Mouse (Mus musculus): Measurements from ENCODE around the gene Ccdc151.
A peak's percentile ranks its signal among the peaks of the same experiment; 100 is the strongest.

Ccdc151 gene

GRCm38 (mm10) chr9:21996178-21996867 lies 6.1 kb downstream of the Ccdc151 start:
- DNase-seq (ENCODE audit: low read depth) = no peak

- DNase-seq (ENCODE audit: low read depth) = no peak
Observed at GRCm38 (mm10) chr9:21992227-21992626, 10.2 kb downstream of the Ccdc151 start.

- DNase-seq (ENCODE audit: low read depth) = no peak
Observed at GRCm38 (mm10) chr9:21989230-21990110, 13.0 kb downstream of the Ccdc151 start, which contains the start of gene Rgl3. Rgl3 (minus strand) TSS chr9:21989446.

GRCm38 (mm10) chr9:21988421-21989101 lies 13.9 kb downstream of the Ccdc151 start:
- no peak for DNase-seq (ENCODE audit: low read depth)

- DNase-seq (ENCODE audit: low read depth) = no peak
Observed at GRCm38 (mm10) chr9:21987592-21988342, 14.7 kb downstream of the Ccdc151 start.

GRCm38 (mm10) chr9:21983911-21984310 lies 18.5 kb downstream of the Ccdc151 start:
- no peak for DNase-seq (ENCODE audit: low read depth)

- no peak for DNase-seq (ENCODE audit: low read depth)
Observed at GRCm38 (mm10) chr9:21978398-21979128, 23.9 kb downstream of the Ccdc151 start.

- DNase-seq (ENCODE audit: low read depth) = peak; percentile 75
Observed at GRCm38 (mm10) chr9:21977972-21978371, 24.5 kb downstream of the Ccdc151 start.

GRCm38 (mm10) chr9:21977331-21977730 lies 25.1 kb downstream of the Ccdc151 start:
- DNase-seq (ENCODE audit: low read depth) = no peak

GRCm38 (mm10) chr9:21976626-21977175 lies 25.7 kb downstream of the Ccdc151 start:
- no peak for DNase-seq (ENCODE audit: low read depth)

- DNase-seq (ENCODE audit: low read depth) = no peak
Observed at GRCm38 (mm10) chr9:21969304-21969703, 33.1 kb downstream of the Ccdc151 start.

- no peak for DNase-seq (ENCODE audit: low read depth)
Observed at GRCm38 (mm10) chr9:21968883-21969282, 33.6 kb downstream of the Ccdc151 start.

GRCm38 (mm10) chr9:21963417-21963816 lies 39.0 kb downstream of the Ccdc151 start, which contains the start of gene Epor:
Epor (minus strand) TSS chr9:21963506.
- DNase-seq (ENCODE audit: low read depth) = no peak

- peak; percentile 62 for DNase-seq (ENCODE audit: low read depth)
Observed at GRCm38 (mm10) chr9:21962416-21963059, 39.9 kb downstream of the Ccdc151 start.

GRCm38 (mm10) chr9:21962010-21962409 lies 40.4 kb downstream of the Ccdc151 start:
- DNase-seq (ENCODE audit: low read depth) = no peak

GRCm38 (mm10) chr9:21961366-21961980 lies 41.0 kb downstream of the Ccdc151 start:
- DNase-seq (ENCODE audit: low read depth) = peak; percentile 23

GRCm38 (mm10) chr9:21960558-21961208 lies 41.8 kb downstream of the Ccdc151 start:
- no peak for DNase-seq (ENCODE audit: low read depth)

- DNase-seq (ENCODE audit: low read depth) = no peak
Observed at GRCm38 (mm10) chr9:21960135-21960534, 42.3 kb downstream of the Ccdc151 start.

- DNase-seq (ENCODE audit: low read depth) = no peak
Observed at GRCm38 (mm10) chr9:21959244-21959643, 43.2 kb downstream of the Ccdc151 start.
